Mouse (Mus musculus): ENCODE data around the gene Adssl1. TPM values are rescaled to one million over a fixed set of nuclear protein-coding genes. Genes with fewer than 3 reads are reported as not detected.

Adssl1 gene
- total and polyA plus RNA-seq, 3 experiments: 58.2 to 63.9 TPM; not detected in 1

DNA sequence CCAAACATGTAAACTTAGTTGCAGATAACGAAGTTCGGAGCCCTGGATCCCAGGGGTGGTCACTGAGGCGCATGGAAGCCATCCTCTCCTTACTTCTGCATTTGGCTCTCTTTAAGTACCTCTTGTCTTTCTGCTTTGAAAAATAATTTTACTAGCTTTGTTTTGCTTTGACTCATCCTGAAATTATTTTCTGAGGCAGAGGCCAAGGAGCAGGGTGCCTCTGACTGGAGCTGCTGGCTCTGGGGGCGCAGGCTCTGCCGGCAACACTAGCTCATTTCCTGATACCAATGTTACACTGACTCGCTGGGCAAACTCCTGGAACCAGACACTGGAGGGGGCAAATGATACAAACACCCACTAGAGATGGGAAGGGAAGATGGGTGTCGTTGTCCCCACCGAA, 39.9 kb upstream of the Adssl1 start:
- Histone ChIP-seq H3K27me3 (ENCODE audit: control insufficient read depth in 1 of 2, insufficient read depth in 2 of 2, low read length in 2 of 2) (no peaks in the 10 kb centered on the region), H3K27ac (ENCODE audit: control insufficient read depth, low read depth, low read length) (no peak overlapping the region), H3K4me1 (ENCODE audit: control insufficient read depth in 1 of 2, insufficient read depth in 2 of 2, low read length in 2 of 2) (peaks cover 9 to 19% of the 10 kb centered on the region in 2 experiments; a peak in 3 of 4 replicates), H3K79me2 (ENCODE audit: control insufficient read depth, insufficient read depth, low read length, poor library complexity) (no peaks in the 10 kb centered on the region), H3K36me3 (ENCODE audit: control insufficient read depth in 1 of 2, insufficient read depth in 2 of 2, low read length in 2 of 2) (peaks cover 0 to 7% of the 10 kb centered on the region in 2 experiments; a peak in 2 of 4 replicates), H3K4me3 (ENCODE audit: control insufficient read depth in 1 of 2, insufficient read depth in 1 of 2, low read depth in 2 of 2, low read length in 2 of 2) (no peak overlapping the region), H3K9ac (ENCODE audit: control insufficient read depth, low read depth, low read length, poor library complexity, severe bottlenecking) (no peak overlapping the region), H3K9me3 (replicated peaks; ENCODE audit: insufficient read depth, low read length) (no peaks in the 10 kb centered on the region)
- no peak for DNase-seq (ENCODE audit: low read depth, low spot score)
- TF ChIP-seq MYB (IDR thresholded peaks at IDR 0.05; ENCODE audit: low read depth, low read length) (no peak), MXI1 (IDR thresholded peaks at IDR 0.05; ENCODE audit: low read depth, low read length) (no peak), USF2 (IDR thresholded peaks at IDR 0.05; ENCODE audit: borderline replicate concordance in 1 of 2, insufficient read depth in 1 of 2, low read depth in 1 of 2, low read length in 2 of 2) (no peak), MAX (IDR thresholded peaks at IDR 0.05; ENCODE audit: low read length) (no peak), BHLHE40 (IDR thresholded peaks at IDR 0.05; ENCODE audit: borderline replicate concordance, low read depth, low read length) (no peak), ELF1 (IDR thresholded peaks at IDR 0.05; ENCODE audit: low read depth, low read length) (no peak), CHD1 (IDR thresholded peaks at IDR 0.05; ENCODE audit: low read depth, low read length) (no peak), POLR2AphosphoS2 (IDR thresholded peaks at IDR 0.05; ENCODE audit: low read length) (no peak), ZKSCAN1 (IDR thresholded peaks at IDR 0.05; ENCODE audit: low read depth, low read length) (no peak), MAFK (IDR thresholded peaks at IDR 0.05; ENCODE audit: borderline replicate concordance, low read depth, low read length) (no peak), MYC (IDR thresholded peaks at IDR 0.05; ENCODE audit: low read depth, low read length) (no peak), TCF12 (IDR thresholded peaks at IDR 0.05; ENCODE audit: low read depth, low read length) (no peak), ZNF384 (IDR thresholded peaks at IDR 0.05; ENCODE audit: low read depth, low read length) (no peak), GATA1 (IDR thresholded peaks at IDR 0.05; ENCODE audit: low read depth, low read length) (no peak), JUND (IDR thresholded peaks at IDR 0.05; ENCODE audit: low read depth, low read length) (no peak), KAT2A (conservative IDR thresholded peaks at IDR 0.05; ENCODE audit: low read depth, low read length) (no peak), UBTF (IDR thresholded peaks at IDR 0.05; ENCODE audit: borderline replicate concordance, insufficient read depth, low read depth, low read length) (no peak), GABPA (IDR thresholded peaks at IDR 0.05; ENCODE audit: low read depth, low read length) (no peak), POLR2AphosphoS5 (IDR thresholded peaks at IDR 0.05; ENCODE audit: borderline replicate concordance, low read depth, low read length) (no peak), ZMIZ1 (IDR thresholded peaks at IDR 0.05; ENCODE audit: low read depth, low read length) (no peak)

DNA sequence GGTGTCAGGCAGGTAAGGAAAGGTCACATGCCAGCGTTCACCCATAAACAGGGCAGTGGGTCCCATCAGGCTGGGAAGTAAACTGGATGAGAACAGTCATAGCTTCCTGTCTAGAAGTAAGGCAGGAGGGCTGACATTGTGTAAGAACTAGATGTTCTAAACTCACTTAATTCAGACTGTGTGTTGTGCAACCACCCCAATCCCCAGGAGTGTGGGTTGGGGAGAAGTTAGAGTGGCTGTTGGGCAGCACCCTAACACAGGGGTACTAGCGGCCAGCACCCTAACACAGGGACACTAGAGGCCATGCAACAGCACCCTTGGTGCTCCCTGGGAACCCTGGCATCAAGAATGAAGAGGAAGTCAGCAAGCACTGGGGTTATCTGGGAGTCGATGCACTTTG, 38.7 kb upstream of the Adssl1 start:
- H3K27me3 ChIP-seq (ENCODE audit: control insufficient read depth in 1 of 2, insufficient read depth in 2 of 2, low read length in 2 of 2): no peaks in the 10 kb centered on the region
- no peaks in the 10 kb centered on the region for H3K79me2 ChIP-seq (ENCODE audit: control insufficient read depth, insufficient read depth, low read length, poor library complexity)
- H3K4me1 ChIP-seq (ENCODE audit: control insufficient read depth in 1 of 2, insufficient read depth in 2 of 2, low read length in 2 of 2): peaks cover 0 to 10% of the 10 kb centered on the region in 2 experiments; a peak in 1 of 4 replicates
- no peak overlapping the region for H3K9ac ChIP-seq (ENCODE audit: control insufficient read depth, low read depth, low read length, poor library complexity, severe bottlenecking)
- H3K4me3 ChIP-seq (ENCODE audit: control insufficient read depth in 1 of 2, insufficient read depth in 1 of 2, low read depth in 2 of 2, low read length in 2 of 2): no peak overlapping the region
- no peaks in the 10 kb centered on the region for H3K9me3 ChIP-seq (replicated peaks; ENCODE audit: insufficient read depth, low read length)
- H3K27ac ChIP-seq (ENCODE audit: control insufficient read depth, low read depth, low read length): no peak overlapping the region
- no peak for TF ChIP-seq SMC3 (IDR thresholded peaks at IDR 0.05; ENCODE audit: low read depth, low read length)
- no peak for TF ChIP-seq POLR2A (IDR thresholded peaks at IDR 0.05; ENCODE audit: control insufficient read depth in 1 of 2, insufficient read depth in 1 of 2, low read depth in 1 of 2, low read length in 2 of 2, poor library complexity in 1 of 2)
- TF ChIP-seq KAT2A (conservative IDR thresholded peaks at IDR 0.05; ENCODE audit: low read depth, low read length): no peak
- no peak for TF ChIP-seq MYB (IDR thresholded peaks at IDR 0.05; ENCODE audit: low read depth, low read length)
- no peak for DNase-seq (ENCODE audit: low read depth, low spot score)
- H3K36me3 ChIP-seq (ENCODE audit: control insufficient read depth in 1 of 2, insufficient read depth in 2 of 2, low read length in 2 of 2): no peaks in the 10 kb centered on the region
